Mouse (Mus musculus) heart, postnatal 10 days (tissue): Measurements from ENCODE around the gene Cdkn2c. TPM values are rescaled to one million over a fixed set of nuclear protein-coding genes. Genes with fewer than 3 reads are reported as not detected.

Experiments
- DNase-seq, 2 experiments: peaks; one replicate each; pipeline ENCODE4 v3.0.0; 2021
- intact Hi-C: fragments of 180-260 bp; cut with DNase I; formaldehyde crosslinking; loops from one replicate; pipeline ENCODE4 v1.15.1; 2025
- total RNA-seq, 2 experiments: library from RNA; stranded (reverse); gene quantifications; 2 replicates each; pipeline ENCODE4 v1.2.3; 2021

The Cdkn2c gene
- total RNA-seq, 2 experiments from 2014 or later = 34.0 to 35.0 TPM

- no peak for DNase-seq
- intact Hi-C loops = loop anchor here (1.0 kb wide), 1 partner anchor 18 kb away; the partner anchor contains the start of gene Faf1
Measured at GRCm38 (mm10) chr4:109657851-109658500, 9.0 kb downstream of the Cdkn2c start.

- peak; percentile 78 to 80 for DNase-seq
- intact Hi-C loops = loop anchor here (1.0 kb wide), 1 partner anchor 19 kb away; the partner anchor contains the start of gene Faf1
Measured at GRCm38 (mm10) chr4:109657021-109657850, 9.8 kb downstream of the Cdkn2c start.

- intact Hi-C loops = no loop called here
Measured at GRCm38 (mm10) chr4:109656301-109656700, 10.7 kb downstream of the Cdkn2c start.

GRCm38 (mm10) chr4:109655738-109656137 lies 11.3 kb downstream of the Cdkn2c start:
- intact Hi-C loops = no loop called here
- DNase-seq = no peak

More at GRCm38 (mm10) chr4:109656301-109656700, 10.7 kb downstream of the Cdkn2c start:
- DNase-seq = no peak

- intact Hi-C loops = no loop called here
- DNase-seq = no peak
Measured at GRCm38 (mm10) chr4:109654701-109655100, 12.3 kb downstream of the Cdkn2c start.

- DNase-seq = no peak
- intact Hi-C loops = no loop called here
Measured at GRCm38 (mm10) chr4:109653251-109653650, 13.7 kb downstream of the Cdkn2c start.

- no peak for DNase-seq
- intact Hi-C loops = no loop called here
Measured at GRCm38 (mm10) chr4:109649331-109649730, 17.7 kb downstream of the Cdkn2c start.

GRCm38 (mm10) chr4:109647281-109647680 lies 19.7 kb downstream of the Cdkn2c start:
- intact Hi-C loops = no loop called here
- no peak for DNase-seq

- no peak for DNase-seq
- intact Hi-C loops = no loop called here
Measured at GRCm38 (mm10) chr4:109641451-109641850, 25.5 kb downstream of the Cdkn2c start.

- DNase-seq = no peak
- intact Hi-C loops = no loop called here
Measured at GRCm38 (mm10) chr4:109640141-109640540, 26.8 kb downstream of the Cdkn2c start.

- intact Hi-C loops = no loop called here
- DNase-seq = no peak
Measured at GRCm38 (mm10) chr4:109639356-109639755, 27.6 kb downstream of the Cdkn2c start.

GRCm38 (mm10) chr4:109634971-109635370 lies 32.0 kb downstream of the Cdkn2c start:
- no peak for DNase-seq
- intact Hi-C loops = no loop called here

GRCm38 (mm10) chr4:109631029-109631428 lies 36.0 kb downstream of the Cdkn2c start:
- intact Hi-C loops = no loop called here
- no peak for DNase-seq

GRCm38 (mm10) chr4:109630215-109630614 lies 36.8 kb downstream of the Cdkn2c start:
- DNase-seq = no peak
- intact Hi-C loops = no loop called here

- peak in 1 of 2 experiments; percentile 6 for DNase-seq
- intact Hi-C loops = no loop called here
Measured at GRCm38 (mm10) chr4:109612596-109612995, 54.4 kb downstream of the Cdkn2c start.

Other genes starting within 250 kb of the Cdkn2c start
- gene Rnf11, start 182.5 kb downstream of the Cdkn2c start, total RNA-seq = 100 to 1,000 TPM; 107 to 112 TPM
- gene 4930522H14Rik, start 135.9 kb downstream of the Cdkn2c start, total RNA-seq = not detected
- gene Faf1, start 9.4 kb upstream of the Cdkn2c start, total RNA-seq = 10 to 100 TPM; 31.4 to 33.2 TPM